Mouse (Mus musculus): Measurements from ENCODE around the gene Olfr1410.

DNA sequence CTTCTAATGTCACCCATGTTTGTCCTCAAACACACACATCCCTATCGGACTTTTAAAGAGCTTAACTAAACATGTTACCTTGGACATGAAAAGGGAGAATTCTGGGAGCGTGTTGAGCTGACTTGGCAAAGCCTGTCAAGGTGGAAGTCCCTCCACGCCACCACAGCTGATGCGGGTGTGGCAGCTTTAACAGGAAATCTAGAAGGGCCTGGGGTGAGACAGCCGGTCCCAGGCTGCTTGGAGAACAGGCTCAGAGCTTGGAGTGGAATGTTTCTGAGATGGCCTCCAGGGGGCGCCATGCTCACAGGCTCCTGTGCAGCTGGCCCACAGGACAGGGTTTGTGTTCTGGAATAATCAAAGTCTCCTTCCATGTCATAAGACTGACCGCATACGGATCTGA lies 43.1 kb downstream of the Olfr1410 start, which contains the start of gene Otos:
- no peak for TF ChIP-seq GATA1 (IDR thresholded peaks at IDR 0.05; ENCODE audit: low read length)
- no peak for TF ChIP-seq TAL1 (IDR thresholded peaks at IDR 0.05; ENCODE audit: low read length)
